Mouse (Mus musculus) liver, postnatal 0 days (tissue): ENCODE data around the gene Ferd3l.

Source experiments
- CTCF ChIP-seq: sonication (generic); IDR thresholded peaks from 2 replicates; pipeline ENCODE4 v1.5.1; 2016; ENCODE audit warnings: antibody characterized with exemption, low read depth
- EP300 ChIP-seq: IDR thresholded peaks from 2 replicates; pipeline ENCODE4 v1.6.1; 2016; ENCODE audit warnings: antibody characterized with exemption, low read depth, mild to moderate bottlenecking

GRCm38 (mm10) chr12:33926751-33927150, 1.5 kb upstream of the Ferd3l start:
- TF ChIP-seq CTCF (no peak), EP300 (no peak)
